Mouse (Mus musculus): ENCODE data around the gene Nat10. TPM values are rescaled to one million over a fixed set of nuclear protein-coding genes. Genes with fewer than 3 reads are reported as not detected.

Gene Nat10
- total RNA-seq (2014; rRNA removed) (43.5 and 49.2 TPM in 2 replicates), polyA plus RNA-seq (2015; fragmentation: Nextera tagmentation; extraction: Ambion mirVana) (11.7 and 13.9 TPM in 2 replicates)

- ATAC-seq (peak; percentile 97), DNase-seq (peak; percentile 100)
- Histone ChIP-seq H3K4me1 (ENCODE audit: insufficient read depth) (0 out of 2 replicates have a peak, but pooled peaks cover 8% of the 10 kb centered on the region), H3K4me3 (ENCODE audit: low read depth, low read length) (peak within 1 kb of the TSS; percentile 66), H3K4me2 (ENCODE audit: low read depth) (peak within 1 kb of the TSS; percentile 67), H3K27ac (ENCODE audit: low read depth, low read length) (peak within 1 kb of the TSS; percentile 82), H3K27me3 (ENCODE audit: insufficient read depth, low read length) (no peaks in the 10 kb centered on the region), H3K9me3 (ENCODE audit: low read length) (no peaks in the 10 kb centered on the region), H3K9ac (peak within 1 kb of the TSS; percentile 71), H3K36me3 (ENCODE audit: insufficient read depth) (peaks cover 9% of the 10 kb centered on the region)
- TF ChIP-seq CTCF (IDR thresholded peaks at IDR 0.05; ENCODE audit: low read depth): peak; percentile 6; the same call in 1 of the 2 replicates
- WGBS: under 1% methylated on average over 47 of the region's 47 CpGs
Measured at GRCm38 (mm10) chr2:103760906-103761716, at the start of gene Nat10. Gene Nat10, minus strand, starts transcription at chr2:103761270.

GRCm38 (mm10) chr2:103810412-103810811 lies 49.3 kb upstream of the Nat10 start:
- DNase-seq: no peak
- Histone ChIP-seq H3K4me1 (ENCODE audit: insufficient read depth) (no peaks in the 10 kb centered on the region), H3K36me3 (ENCODE audit: insufficient read depth) (no peaks in the 10 kb centered on the region), H3K27ac (ENCODE audit: low read depth, low read length) (no peak overlapping the region), H3K4me2 (ENCODE audit: low read depth) (no peak overlapping the region), H3K9me3 (ENCODE audit: low read length) (no peaks in the 10 kb centered on the region), H3K27me3 (ENCODE audit: insufficient read depth, low read length) (no peaks in the 10 kb centered on the region), H3K4me3 (ENCODE audit: low read depth, low read length) (no peak overlapping the region), H3K9ac (no peak overlapping the region)
- ATAC-seq: no peak
- no peak for TF ChIP-seq CTCF (IDR thresholded peaks at IDR 0.05; ENCODE audit: low read depth)
- WGBS: 88% methylated on average over 6 of the region's 6 CpGs

- Histone ChIP-seq H3K4me1 (ENCODE audit: insufficient read depth) (no peaks in the 10 kb centered on the region), H3K27me3 (ENCODE audit: insufficient read depth, low read length) (no peaks in the 10 kb centered on the region), H3K9me3 (ENCODE audit: low read length) (no peaks in the 10 kb centered on the region), H3K4me2 (ENCODE audit: low read depth) (no peak overlapping the region), H3K9ac (no peak overlapping the region), H3K36me3 (ENCODE audit: insufficient read depth) (no peaks in the 10 kb centered on the region), H3K27ac (ENCODE audit: low read depth, low read length) (no peak overlapping the region), H3K4me3 (ENCODE audit: low read depth, low read length) (no peak overlapping the region)
- TF ChIP-seq CTCF (IDR thresholded peaks at IDR 0.05; ENCODE audit: low read depth): no peak
- ATAC-seq (no peak), DNase-seq (no peak)
Measured at GRCm38 (mm10) chr2:103808466-103808865, 47.4 kb upstream of the Nat10 start.

- no peak for DNase-seq
- Histone ChIP-seq H3K27me3 (ENCODE audit: insufficient read depth, low read length) (no peaks in the 10 kb centered on the region), H3K27ac (ENCODE audit: low read depth, low read length) (no peak overlapping the region), H3K9ac (no peak overlapping the region), H3K4me1 (ENCODE audit: insufficient read depth) (no peaks in the 10 kb centered on the region), H3K4me3 (ENCODE audit: low read depth, low read length) (no peak overlapping the region), H3K36me3 (ENCODE audit: insufficient read depth) (no peaks in the 10 kb centered on the region), H3K9me3 (ENCODE audit: low read length) (no peaks in the 10 kb centered on the region), H3K4me2 (ENCODE audit: low read depth) (no peak overlapping the region)
- ATAC-seq: no peak
- WGBS: 89% methylated on average over 5 of the region's 5 CpGs
- TF ChIP-seq CTCF (IDR thresholded peaks at IDR 0.05; ENCODE audit: low read depth): no peak
Measured at GRCm38 (mm10) chr2:103803770-103804530, 42.9 kb upstream of the Nat10 start.

GRCm38 (mm10) chr2:103802422-103802821 lies 41.4 kb upstream of the Nat10 start:
- Histone ChIP-seq H3K4me3 (ENCODE audit: low read depth, low read length) (no peak overlapping the region), H3K4me1 (ENCODE audit: insufficient read depth) (no peaks in the 10 kb centered on the region), H3K27ac (ENCODE audit: low read depth, low read length) (no peak overlapping the region), H3K4me2 (ENCODE audit: low read depth) (no peak overlapping the region), H3K9ac (no peak overlapping the region), H3K36me3 (ENCODE audit: insufficient read depth) (no peaks in the 10 kb centered on the region), H3K27me3 (ENCODE audit: insufficient read depth, low read length) (no peaks in the 10 kb centered on the region), H3K9me3 (ENCODE audit: low read length) (no peaks in the 10 kb centered on the region)
- no peak for TF ChIP-seq CTCF (IDR thresholded peaks at IDR 0.05; ENCODE audit: low read depth)
- ATAC-seq (no peak), DNase-seq (no peak)
- WGBS: 84% methylated on average over 1 of the region's 1 CpGs

- Histone ChIP-seq H3K4me2 (ENCODE audit: low read depth) (peak within 1 kb of the TSS; percentile 60), H3K36me3 (ENCODE audit: insufficient read depth) (peaks cover 8% of the 10 kb centered on the region), H3K9ac (peak within 1 kb of the TSS; percentile 99), H3K4me1 (ENCODE audit: insufficient read depth) (peaks cover 8% of the 10 kb centered on the region; the same call in 1 of the 2 replicates), H3K9me3 (ENCODE audit: low read length) (no peaks in the 10 kb centered on the region), H3K27ac (ENCODE audit: low read depth, low read length) (peak within 1 kb of the TSS; percentile 100), H3K4me3 (ENCODE audit: low read depth, low read length) (peak within 1 kb of the TSS; percentile 84), H3K27me3 (ENCODE audit: insufficient read depth, low read length) (no peaks in the 10 kb centered on the region)
- peak; percentile 96 for DNase-seq
- under 1% methylated on average over 33 of the region's 33 CpGs for WGBS
- TF ChIP-seq CTCF (IDR thresholded peaks at IDR 0.05; ENCODE audit: low read depth): no peak
- ATAC-seq: peak; percentile 94
Measured at GRCm38 (mm10) chr2:103797491-103798009, 36.5 kb upstream of the Nat10 start, which contains the start of gene Caprin1. Gene Caprin1, minus strand, starts transcription at chr2:103797649.
